Mouse (Mus musculus) megakaryocyte-erythroid progenitor cell, adult 5-6 weeks (primary cell): Measurements from ENCODE around the gene Pglyrp1. TPM values are rescaled to one million over a fixed set of nuclear protein-coding genes. Genes with fewer than 3 reads are reported as not detected.

Experiments used
- ATAC-seq: replicated peaks from 2 replicates; pipeline ENCODE4 v1.8.0; 2016; ENCODE audit warnings: mild to moderate bottlenecking, inconsistent platforms; ENCODE audit not compliant: severe bottlenecking, poor library complexity, low FRiP score, low TSS enrichment
- total RNA-seq, 2 experiments: library from RNA; stranded (forward) in 1 of 2; stranded (reverse) in 1 of 2; fragments of 200-1000, 215-1000 nt in 1 of 2; fragments of >200 nt in 1 of 2; fragmentation: Nextera tagmentation in 1 of 2; gene quantifications; 2 replicates each; pipeline ENCODE4 v1.2.3; 2014 to 2017

Gene Pglyrp1
- total RNA-seq, 2 experiments from 2014 or later = 1.9 to 2.2 TPM

DNA sequence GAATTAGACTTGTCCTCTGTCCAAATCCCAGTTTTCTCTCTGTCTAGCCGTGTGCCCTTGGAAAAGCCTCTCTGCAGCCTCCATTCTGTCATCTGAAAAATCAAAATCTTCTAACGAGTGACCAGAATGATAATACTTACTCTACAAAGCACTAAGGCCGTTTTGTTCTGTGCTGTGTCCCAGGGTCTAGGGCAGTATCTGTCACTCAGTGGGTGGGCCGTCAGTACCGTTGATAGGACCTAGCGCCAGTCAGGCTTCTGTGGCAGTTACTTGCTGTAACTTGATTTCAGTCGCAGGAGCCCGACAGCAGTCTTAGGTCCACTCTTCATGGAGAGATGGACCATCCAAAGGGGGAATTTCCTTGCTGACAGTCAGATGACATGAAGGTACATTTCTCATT, 53.2 kb downstream of the Pglyrp1 start:
- no peak for ATAC-seq

DNA sequence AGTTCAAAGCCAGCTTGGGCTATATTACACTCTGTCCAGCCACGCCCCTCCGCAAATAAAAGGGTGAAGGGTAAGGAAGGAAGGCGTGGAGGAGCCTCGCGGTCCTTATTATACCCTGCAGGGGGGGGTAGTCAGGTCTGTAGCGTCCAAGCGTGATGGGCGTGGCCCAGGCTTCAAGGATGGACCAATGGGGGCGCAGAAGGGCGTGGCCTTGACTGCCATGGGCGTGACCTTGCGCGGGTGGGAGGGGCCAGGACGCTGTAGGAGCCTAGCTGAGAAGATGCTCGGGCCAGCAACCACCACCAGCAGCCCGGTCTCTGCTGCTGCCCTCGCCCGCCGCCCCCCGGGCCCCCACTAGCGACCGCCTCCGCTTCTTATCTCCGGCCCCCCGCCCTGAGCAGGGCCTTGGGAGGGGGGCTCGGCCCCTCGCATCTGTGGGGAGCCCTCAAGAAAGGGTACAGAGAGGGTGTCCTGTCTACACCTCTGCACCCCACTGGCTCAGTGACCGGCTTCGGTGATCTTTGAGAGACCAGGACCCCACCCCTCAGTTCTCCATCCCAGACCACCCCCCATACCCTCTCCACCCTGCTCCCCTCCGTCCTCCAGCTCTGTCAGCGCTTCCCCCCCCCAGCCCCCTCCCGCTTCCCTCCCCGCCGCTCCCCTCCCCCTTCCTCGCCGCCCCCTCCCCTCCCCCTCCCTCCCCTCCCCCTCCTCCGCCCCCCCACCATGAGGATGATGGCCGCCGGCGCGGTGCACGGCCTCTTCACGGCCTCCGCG, 54.2 kb downstream of the Pglyrp1 start, which contains the start of gene Nova2:
Nova2 (plus strand) TSS at position 727 of the 777 bp plus-strand sequence.
- peak; percentile 96 for ATAC-seq

DNA sequence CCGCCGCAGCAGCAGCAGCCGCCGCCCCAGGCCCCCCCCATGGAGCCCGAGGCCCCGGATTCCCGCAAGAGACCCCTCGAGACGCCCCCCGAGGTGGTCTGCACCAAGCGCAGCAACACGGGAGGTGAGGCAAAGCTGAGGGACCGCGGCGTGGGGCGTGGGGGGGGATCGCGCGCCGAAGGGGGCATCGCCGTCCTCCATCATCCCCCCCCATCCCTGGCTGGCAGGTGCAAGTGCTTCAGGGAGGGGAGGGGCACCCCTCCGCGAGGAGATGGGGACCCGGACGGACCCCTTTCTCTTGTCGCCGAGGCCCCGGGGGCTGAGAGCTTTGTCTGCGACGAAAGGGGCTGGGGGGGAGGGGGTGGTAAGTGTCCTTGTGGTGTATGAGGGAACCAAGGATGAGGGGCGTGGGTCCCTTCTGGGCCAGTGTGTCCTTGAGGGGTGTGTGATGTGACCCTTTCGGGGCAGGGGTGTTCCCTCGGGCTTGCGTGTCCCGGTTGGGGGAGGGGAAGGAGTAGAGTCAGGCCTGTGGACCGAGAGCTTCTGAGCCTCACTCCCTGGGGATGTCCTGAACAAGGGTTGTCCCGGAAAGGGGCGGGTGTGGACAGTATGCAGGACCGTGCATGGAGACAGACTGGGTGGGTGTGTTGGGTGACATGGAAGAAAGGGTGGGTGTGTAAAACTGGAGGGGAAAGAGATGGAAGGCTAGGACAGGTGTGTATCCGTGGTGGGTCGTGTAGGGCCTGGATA, 55.1 kb downstream of the Pglyrp1 start:
- no peak for ATAC-seq

DNA sequence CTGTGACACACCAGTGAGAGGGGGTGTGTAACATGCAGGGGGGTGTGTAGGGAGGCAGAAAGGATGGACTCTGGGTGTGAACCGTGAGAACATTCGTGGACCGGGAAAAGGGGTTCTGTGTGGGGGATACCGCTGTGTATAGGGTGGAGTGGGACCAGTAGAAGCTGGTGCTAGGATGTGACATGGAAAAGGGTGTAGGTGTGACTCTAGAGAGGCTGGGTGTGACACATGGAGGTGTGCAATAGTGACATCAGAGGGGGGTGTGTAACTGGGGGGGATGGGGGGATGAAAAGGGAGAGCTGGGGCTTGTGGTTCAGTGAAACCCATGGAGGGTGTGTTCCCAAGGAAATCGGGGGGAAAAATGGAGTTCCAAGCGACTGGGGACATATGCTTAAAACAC, 55.8 kb downstream of the Pglyrp1 start:
- ATAC-seq = no peak

DNA sequence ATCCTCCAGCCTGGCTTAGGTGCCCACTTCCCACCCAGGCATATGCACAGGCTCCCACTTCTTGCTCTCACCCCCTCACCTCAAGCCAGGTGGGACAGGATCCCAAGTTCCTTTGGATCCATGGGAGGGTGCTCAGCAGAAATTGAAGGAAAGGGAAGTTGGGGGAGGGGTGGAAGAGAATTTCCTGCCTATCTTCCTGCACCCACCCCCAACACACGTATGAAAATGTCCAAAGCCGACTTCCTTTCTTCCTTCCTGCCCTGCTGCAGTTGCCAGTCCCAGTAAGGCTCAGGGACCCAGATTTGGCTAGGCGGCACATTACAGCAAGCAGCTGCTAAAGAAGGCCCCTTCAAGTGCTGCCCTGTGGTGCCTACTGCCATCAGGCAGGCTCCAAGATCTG, 56.6 kb downstream of the Pglyrp1 start:
- no peak for ATAC-seq

Other genes starting within 250 kb of the Pglyrp1 start
- not detected in 2 replicates for gene Psg21, start 214.6 kb upstream of the Pglyrp1 start, total RNA-seq (2014; fragmentation: Nextera tagmentation)
- gene Psg21, start 214.6 kb upstream of the Pglyrp1 start, total RNA-seq (2017) = not detected in 2 replicates
- gene Psg20, start 185.1 kb upstream of the Pglyrp1 start, total RNA-seq (2014; fragmentation: Nextera tagmentation) = not detected in 2 replicates
- not detected in 2 replicates for gene Psg20, start 185.1 kb upstream of the Pglyrp1 start, total RNA-seq (2017)
- not detected in 2 replicates for gene Psg22, start 153.2 kb upstream of the Pglyrp1 start, total RNA-seq (2014; fragmentation: Nextera tagmentation)
- not detected in 2 replicates for gene Psg22, start 153.2 kb upstream of the Pglyrp1 start, total RNA-seq (2017)
- not detected in 2 replicates for gene Psg19, start 72.8 kb upstream of the Pglyrp1 start, total RNA-seq (2014; fragmentation: Nextera tagmentation)
- not detected in 2 replicates for gene Psg19, start 72.8 kb upstream of the Pglyrp1 start, total RNA-seq (2017)
- gene Psg17, start 49.7 kb upstream of the Pglyrp1 start, total RNA-seq (2014; fragmentation: Nextera tagmentation) = not detected in 2 replicates
- gene Psg17, start 49.7 kb upstream of the Pglyrp1 start, total RNA-seq (2017) = 0.70 and 0.95 TPM in 2 replicates
- gene Mill2, start 31.4 kb upstream of the Pglyrp1 start, total RNA-seq (2014; fragmentation: Nextera tagmentation) = 1.4 TPM in 1 of 2 replicates, not detected in the other
- 2.0 TPM in 1 of 2 replicates, not detected in the other for gene Mill2, start 31.4 kb upstream of the Pglyrp1 start, total RNA-seq (2017)
- gene Ccdc61, start 39.1 kb downstream of the Pglyrp1 start, total RNA-seq (2014; fragmentation: Nextera tagmentation) = 23.6 and 42.3 TPM in 2 replicates
- 6.8 and 13.3 TPM in 2 replicates for gene Ccdc61, start 39.1 kb downstream of the Pglyrp1 start, total RNA-seq (2017)
- not detected in 2 replicates for gene Nova2, start 54.6 kb downstream of the Pglyrp1 start, total RNA-seq (2014; fragmentation: Nextera tagmentation)
- gene Nova2, start 54.6 kb downstream of the Pglyrp1 start, total RNA-seq (2017) = not detected in 2 replicates
- gene Nanos2, start 116.1 kb downstream of the Pglyrp1 start, total RNA-seq (2014; fragmentation: Nextera tagmentation) = not detected in 2 replicates
- not detected in 2 replicates for gene Nanos2, start 116.1 kb downstream of the Pglyrp1 start, total RNA-seq (2017)
- not detected in 2 replicates for gene Mypop, start 119.9 kb downstream of the Pglyrp1 start, total RNA-seq (2014; fragmentation: Nextera tagmentation)
- 0.23 and 2.0 TPM in 2 replicates for gene Mypop, start 119.9 kb downstream of the Pglyrp1 start, total RNA-seq (2017)
- 23.8 TPM in 2 replicates for gene Irf2bp1, start 132.7 kb downstream of the Pglyrp1 start, total RNA-seq (2014; fragmentation: Nextera tagmentation)
- 12.3 and 12.7 TPM in 2 replicates for gene Irf2bp1, start 132.7 kb downstream of the Pglyrp1 start, total RNA-seq (2017)
- not detected in 2 replicates for gene Foxa3, start 152.2 kb downstream of the Pglyrp1 start, total RNA-seq (2014; fragmentation: Nextera tagmentation)
- not detected in 2 replicates for gene Foxa3, start 152.2 kb downstream of the Pglyrp1 start, total RNA-seq (2017)
- 73.9 and 91.0 TPM in 2 replicates for gene Sympk, start 153.0 kb downstream of the Pglyrp1 start, total RNA-seq (2014; fragmentation: Nextera tagmentation)
- 35.3 and 52.2 TPM in 2 replicates for gene Sympk, start 153.0 kb downstream of the Pglyrp1 start, total RNA-seq (2017)
- not detected in 2 replicates for gene Rsph6a, start 183.4 kb downstream of the Pglyrp1 start, total RNA-seq (2014; fragmentation: Nextera tagmentation)
- gene Rsph6a, start 183.4 kb downstream of the Pglyrp1 start, total RNA-seq (2017) = not detected in 2 replicates
- gene Dmwd, start 204.9 kb downstream of the Pglyrp1 start, total RNA-seq (2014; fragmentation: Nextera tagmentation) = 28.5 and 29.2 TPM in 2 replicates
- gene Dmwd, start 204.9 kb downstream of the Pglyrp1 start, total RNA-seq (2017) = 7.7 and 10.6 TPM in 2 replicates
- gene Dmpk, start 212.5 kb downstream of the Pglyrp1 start, total RNA-seq (2014; fragmentation: Nextera tagmentation) = 15.1 and 19.8 TPM in 2 replicates
- 3.9 and 7.5 TPM in 2 replicates for gene Dmpk, start 212.5 kb downstream of the Pglyrp1 start, total RNA-seq (2017)
- gene Six5, start 223.3 kb downstream of the Pglyrp1 start, total RNA-seq (2014; fragmentation: Nextera tagmentation) = 8.9 and 10.1 TPM in 2 replicates
- 2.1 and 2.2 TPM in 2 replicates for gene Six5, start 223.3 kb downstream of the Pglyrp1 start, total RNA-seq (2017)
- 0.22 and 0.35 TPM in 2 replicates for gene Gm4969, start 247.0 kb downstream of the Pglyrp1 start, total RNA-seq (2014; fragmentation: Nextera tagmentation)
- gene Gm4969, start 247.0 kb downstream of the Pglyrp1 start, total RNA-seq (2017) = 0.65 TPM in 1 of 2 replicates, not detected in the other
- 6.3 and 8.6 TPM in 2 replicates for gene Fbxo46, start 248.5 kb downstream of the Pglyrp1 start, total RNA-seq (2014; fragmentation: Nextera tagmentation)
- 6.1 and 7.8 TPM in 2 replicates for gene Fbxo46, start 248.5 kb downstream of the Pglyrp1 start, total RNA-seq (2017)